Mouse (Mus musculus) kidney, postnatal 36 days (tissue): ENCODE results near the gene Corin.

ENCODE experiments used
- DNase-seq, 2 experiments: peaks; one replicate each; pipeline ENCODE4 v3.0.0; 2021 to 2022; ENCODE audit warnings: mixed read lengths in 2 of 2

The Corin gene

GRCm38 (mm10) chr5:72435085-72435484, 69.2 kb downstream of the Corin start:
- no peak for DNase-seq

- no peak for DNase-seq
Observed at GRCm38 (mm10) chr5:72431856-72432255, 72.4 kb downstream of the Corin start.

- DNase-seq = no peak
Observed at GRCm38 (mm10) chr5:72427556-72427955, 76.7 kb downstream of the Corin start.

- no peak for DNase-seq
Observed at GRCm38 (mm10) chr5:72425342-72426010, 78.8 kb downstream of the Corin start.

GRCm38 (mm10) chr5:72411874-72412329, 92.4 kb downstream of the Corin start:
- DNase-seq = no peak

- no peak for DNase-seq
Observed at GRCm38 (mm10) chr5:72410841-72411240, 93.4 kb downstream of the Corin start.

GRCm38 (mm10) chr5:72403376-72403775, 100.9 kb downstream of the Corin start:
- no peak for DNase-seq

GRCm38 (mm10) chr5:72402913-72403312, 101.4 kb downstream of the Corin start:
- no peak for DNase-seq

- DNase-seq = no peak
Observed at GRCm38 (mm10) chr5:72401778-72402177, 102.5 kb downstream of the Corin start.

GRCm38 (mm10) chr5:72401251-72401650, 103.0 kb downstream of the Corin start:
- no peak for DNase-seq

GRCm38 (mm10) chr5:72382148-72382547, 122.1 kb downstream of the Corin start:
- no peak for DNase-seq

GRCm38 (mm10) chr5:72380616-72381015, 123.7 kb downstream of the Corin start:
- DNase-seq = no peak

GRCm38 (mm10) chr5:72368004-72368403, 136.3 kb downstream of the Corin start:
- DNase-seq = no peak

- DNase-seq = no peak
Observed at GRCm38 (mm10) chr5:72365801-72366200, 138.5 kb downstream of the Corin start.

GRCm38 (mm10) chr5:72363838-72364237, 140.4 kb downstream of the Corin start:
- no peak for DNase-seq

GRCm38 (mm10) chr5:72353746-72354145, 150.5 kb downstream of the Corin start:
- DNase-seq = no peak

- DNase-seq = peak; percentile 43 to 58
Observed at GRCm38 (mm10) chr5:72350081-72350758, 154.1 kb downstream of the Corin start.

GRCm38 (mm10) chr5:72348591-72348990, 155.7 kb downstream of the Corin start:
- no peak for DNase-seq

- no peak for DNase-seq
Observed at GRCm38 (mm10) chr5:72335873-72336272, 168.4 kb downstream of the Corin start.

- no peak for DNase-seq
Observed at GRCm38 (mm10) chr5:72332901-72333300, 171.4 kb downstream of the Corin start.

- no peak for DNase-seq
Observed at GRCm38 (mm10) chr5:72331217-72331616, 173.1 kb downstream of the Corin start.

- no peak for DNase-seq
Observed at GRCm38 (mm10) chr5:72330648-72331047, 173.6 kb downstream of the Corin start.

- DNase-seq = no peak
Observed at GRCm38 (mm10) chr5:72329453-72329852, 174.8 kb downstream of the Corin start.

- no peak for DNase-seq
Observed at GRCm38 (mm10) chr5:72315282-72315681, 189.0 kb downstream of the Corin start.
